Mouse (Mus musculus): Measurements from ENCODE around the gene Arfrp1.

DNA sequence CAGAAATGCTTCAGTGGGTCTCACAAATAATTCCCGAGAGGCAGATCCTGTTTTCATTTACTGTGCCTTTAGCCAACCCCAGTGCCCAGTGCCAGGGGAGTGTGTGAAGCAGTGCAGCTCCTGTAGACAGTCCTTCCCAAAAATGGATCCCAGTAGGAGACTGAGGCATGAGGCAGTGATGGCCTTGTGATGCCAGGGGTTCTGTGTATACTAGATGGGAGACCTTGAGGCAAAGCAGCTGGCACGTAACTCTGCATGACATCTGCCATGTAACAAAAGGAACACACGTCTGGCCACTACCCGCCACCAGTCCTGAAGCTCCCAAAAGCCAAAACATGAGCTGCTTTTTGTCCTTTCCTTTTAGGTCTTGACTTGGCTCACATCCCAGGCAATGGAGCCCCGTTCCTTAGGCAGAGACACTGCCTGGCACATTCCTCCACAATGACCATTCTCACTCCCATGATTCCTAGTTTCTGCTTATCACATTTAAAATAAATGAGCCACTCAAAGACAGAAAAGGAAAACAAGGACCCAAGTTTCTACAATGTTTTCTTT is 32.1 kb upstream of the Arfrp1 start:
- no peak for TF ChIP-seq MAFK (IDR thresholded peaks at IDR 0.05; ENCODE audit: insufficient read depth, low read depth, low read length)
- no peak for TF ChIP-seq CHD2 (IDR thresholded peaks at IDR 0.05; ENCODE audit: low read depth, low read length)
- TF ChIP-seq HCFC1 (IDR thresholded peaks at IDR 0.05; ENCODE audit: borderline replicate concordance, insufficient read depth, low read length): no peak
- TF ChIP-seq ZC3H11A (IDR thresholded peaks at IDR 0.05; ENCODE audit: borderline replicate concordance, low read depth, low read length): no peak
- no peak for TF ChIP-seq ZNF384 (IDR thresholded peaks at IDR 0.05; ENCODE audit: low read depth, low read length)
